Mouse (Mus musculus) lung, adult 2 months (tissue): ENCODE results near the gene Ptbp1.

Experiments
- CTCF ChIP-seq: fragments of 200-500 bp; IDR thresholded peaks from 2 replicates; pipeline ENCODE4 v1.5.1; 2011; ENCODE audit warnings: mild to moderate bottlenecking, low read length, control low read depth; ENCODE audit not compliant: insufficient read depth
- POLR2A ChIP-seq: fragments of 200-500 bp; IDR thresholded peaks from 2 replicates; pipeline ENCODE4 v1.6.1; 2011; ENCODE audit warnings: low read depth, mild to moderate bottlenecking, control low read depth, low read length, borderline replicate concordance; ENCODE audit errors: extremely low read depth

DNA sequence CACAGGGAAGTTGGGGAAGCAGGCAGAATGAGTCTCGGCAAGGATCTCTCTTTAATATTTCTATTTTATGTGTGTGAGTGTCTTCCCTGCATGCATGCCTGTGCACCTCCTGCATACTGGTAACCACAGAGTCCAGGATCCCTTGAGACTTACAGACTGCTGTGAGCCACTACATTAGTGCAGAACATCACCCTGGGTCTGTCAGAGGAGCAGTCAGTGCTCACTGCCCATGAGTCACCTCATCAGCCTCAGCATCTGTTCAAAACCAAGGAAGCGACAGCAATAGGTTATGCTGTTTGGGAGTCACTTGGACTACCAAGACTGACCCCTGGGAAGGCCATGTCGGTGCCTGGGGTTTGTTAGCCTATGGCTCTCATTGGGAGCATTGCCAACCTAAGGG is 11.9 kb upstream of the Ptbp1 start:
- TF ChIP-seq CTCF (no peak), POLR2A (no peak)
